Mouse (Mus musculus) lung, adult 2 months (tissue): ENCODE results near the gene Atg7.

Experiments
- CTCF ChIP-seq: fragments of 200-500 bp; IDR thresholded peaks from 2 replicates; pipeline ENCODE4 v1.5.1; 2011; ENCODE audit warnings: mild to moderate bottlenecking, low read length, control low read depth; ENCODE audit not compliant: insufficient read depth
- POLR2A ChIP-seq: fragments of 200-500 bp; IDR thresholded peaks from 2 replicates; pipeline ENCODE4 v1.6.1; 2011; ENCODE audit warnings: low read depth, mild to moderate bottlenecking, control low read depth, low read length, borderline replicate concordance; ENCODE audit errors: extremely low read depth

DNA sequence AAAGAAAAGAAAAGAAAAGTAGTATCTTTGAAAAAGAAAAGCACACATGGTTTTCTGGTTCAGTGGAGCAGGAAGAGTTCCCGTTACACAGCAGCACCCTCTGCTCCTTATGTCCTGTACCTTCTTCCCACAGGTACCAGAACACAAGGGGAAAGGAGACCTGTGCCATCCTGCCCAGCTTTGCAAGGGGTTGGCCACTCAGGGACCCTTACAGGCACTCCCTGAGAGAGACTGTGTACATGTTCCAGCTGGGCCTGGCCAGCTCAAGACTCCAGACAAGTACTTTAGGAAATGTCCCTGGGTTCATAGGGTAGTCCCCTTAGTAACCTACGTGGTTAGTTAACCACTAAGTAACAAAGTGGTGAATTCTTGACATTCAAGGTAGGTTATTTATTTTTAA lies 100.9 kb downstream of the Atg7 start:
- no peak for TF ChIP-seq POLR2A
- no peak for TF ChIP-seq CTCF
